Mouse (Mus musculus) embryonic facial prominence, embryonic 10.5 days (tissue): ENCODE results near the gene Gpr84. TPM values are rescaled to one million over a fixed set of nuclear protein-coding genes. Genes with fewer than 3 reads are reported as not detected.

Experiments used
- DNase-seq: peaks from one replicate; pipeline ENCODE4 v3.0.0-alpha.2; 2017; ENCODE audit warnings: low spot score
- H3K27ac ChIP-seq: fragments of 300-500 bp; sonication (generic); replicated peaks from 2 replicates; pipeline ENCODE4 v1.5.1; 2016; ENCODE audit warnings: mild to moderate bottlenecking
- H3K27me3 ChIP-seq: fragments of 300-500 bp; sonication (generic); replicated peaks from 2 replicates; pipeline ENCODE4 v1.6.1; 2016; ENCODE audit warnings: low read depth, mild to moderate bottlenecking; ENCODE audit not compliant: poor library complexity, severe bottlenecking
- H3K36me3 ChIP-seq: fragments of 300-500 bp; sonication (generic); replicated peaks from 2 replicates; pipeline ENCODE4 v1.6.1; 2016; ENCODE audit warnings: mild to moderate bottlenecking, moderate library complexity
- H3K4me1 ChIP-seq: fragments of 300-500 bp; sonication (generic); 2 replicates; pipeline ENCODE4 v1.6.1; 2016
- H3K4me3 ChIP-seq: fragments of 300-500 bp; sonication (generic); 2 replicates; pipeline ENCODE4 v1.5.1; 2016; ENCODE audit warnings: mild to moderate bottlenecking, moderate library complexity
- H3K9me3 ChIP-seq: fragments of 300-500 bp; sonication (generic); 2 replicates; pipeline ENCODE4 v1.6.1; 2016; ENCODE audit warnings: mild to moderate bottlenecking
- WGBS: fragments of 180-500 bp; shearing (Covaris S2); methylation state at CpG from one replicate; pipeline ENCODE4 v1.1.7; 2016; 5-methylcytosine and 5-hydroxymethylcytosine counted together
- polyA plus RNA-seq: library from polyadenylated mRNA; unstranded; fragments of >200 nt; fragmentation: Nextera tagmentation; extraction: Ambion mirVana; gene quantifications from 2 replicates; pipeline ENCODE4 v1.2.1, GENCODE M21; 2016

Gene Gpr84
- polyA plus RNA-seq = 0.16 and 0.29 TPM in 2 replicates

GRCm38 (mm10) chr15:103310365-103310910 lies at the start of gene Gpr84:
Gene Gpr84, minus strand, starts transcription at chr15:103310612.
- Histone ChIP-seq H3K27me3 (peaks cover 46% of the 10 kb centered on the region), H3K4me1 (peaks cover 60% of the 10 kb centered on the region), H3K9me3 (no peaks in the 10 kb centered on the region), H3K36me3 (peaks cover 15% of the 10 kb centered on the region), H3K27ac (no peak within 1 kb of the TSS), H3K4me3 (no peak within 1 kb of the TSS)
- 69% methylated on average over 6 of the region's 6 CpGs for WGBS
- no peak for DNase-seq

- Histone ChIP-seq H3K4me1 (peaks cover 37% of the 10 kb centered on the region), H3K9me3 (no peaks in the 10 kb centered on the region), H3K27ac (no peak overlapping the region), H3K27me3 (no peaks in the 10 kb centered on the region), H3K4me3 (no peak overlapping the region), H3K36me3 (peaks cover 28% of the 10 kb centered on the region)
- DNase-seq = no peak
- 93% methylated on average over 5 of the region's 5 CpGs for whole genome bisulfite sequencing
Measured at GRCm38 (mm10) chr15:103359869-103360602, 49.6 kb upstream of the Gpr84 start.

GRCm38 (mm10) chr15:103359122-103359510 lies 48.7 kb upstream of the Gpr84 start:
- Histone ChIP-seq H3K4me1 (peaks cover 28% of the 10 kb centered on the region), H3K4me3 (no peak overlapping the region), H3K27ac (peak overlapping the region; percentile 86), H3K27me3 (no peaks in the 10 kb centered on the region), H3K36me3 (peaks cover 37% of the 10 kb centered on the region), H3K9me3 (no peaks in the 10 kb centered on the region)
- 55% methylated on average over 1 of the region's 1 CpGs for WGBS
- no peak for DNase-seq

GRCm38 (mm10) chr15:103358278-103359121 lies 48.1 kb upstream of the Gpr84 start:
- Histone ChIP-seq H3K4me3 (peak overlapping the region; percentile 19; the same call in 1 of the 2 replicates), H3K36me3 (peaks cover 43% of the 10 kb centered on the region), H3K9me3 (no peaks in the 10 kb centered on the region), H3K4me1 (peaks cover 27% of the 10 kb centered on the region), H3K27ac (peak overlapping the region; percentile 86), H3K27me3 (no peaks in the 10 kb centered on the region)
- 31% methylated on average over 4 of the region's 4 CpGs for WGBS
- peak; percentile 70 for DNase-seq

- H3K36me3 ChIP-seq = peaks cover 50% of the 10 kb centered on the region
- peak overlapping the region; percentile 86 for H3K27ac ChIP-seq
Measured at GRCm38 (mm10) chr15:103357817-103358216, 47.4 kb upstream of the Gpr84 start.

GRCm38 (mm10) chr15:103356130-103356529 lies 45.7 kb upstream of the Gpr84 start:
- Histone ChIP-seq H3K4me1 (peaks cover 22% of the 10 kb centered on the region), H3K4me3 (no peak overlapping the region), H3K27ac (no peak overlapping the region), H3K36me3 (peaks cover 65% of the 10 kb centered on the region), H3K9me3 (no peaks in the 10 kb centered on the region), H3K27me3 (no peaks in the 10 kb centered on the region)
- WGBS = 80% methylated on average over 4 of the region's 4 CpGs
- no peak for DNase-seq

More at GRCm38 (mm10) chr15:103357817-103358216, 47.4 kb upstream of the Gpr84 start:
- no peaks in the 10 kb centered on the region for H3K27me3 ChIP-seq
- DNase-seq = no peak
- H3K4me3 ChIP-seq = no peak overlapping the region
- 80% methylated on average over 4 of the region's 4 CpGs for WGBS
- H3K4me1 ChIP-seq = peaks cover 27% of the 10 kb centered on the region
- H3K9me3 ChIP-seq = no peaks in the 10 kb centered on the region

- Histone ChIP-seq H3K4me3 (no peak overlapping the region), H3K9me3 (no peaks in the 10 kb centered on the region), H3K27me3 (no peaks in the 10 kb centered on the region), H3K36me3 (peaks cover 72% of the 10 kb centered on the region), H3K27ac (no peak overlapping the region), H3K4me1 (peaks cover 22% of the 10 kb centered on the region)
- WGBS = 89% methylated on average over 4 of the region's 4 CpGs
- no peak for DNase-seq
Measured at GRCm38 (mm10) chr15:103355420-103355819, 45.0 kb upstream of the Gpr84 start.

GRCm38 (mm10) chr15:103354690-103355089 lies 44.3 kb upstream of the Gpr84 start:
- H3K27me3 ChIP-seq = no peaks in the 10 kb centered on the region
- H3K4me1 ChIP-seq = peaks cover 21% of the 10 kb centered on the region
- peaks cover 80% of the 10 kb centered on the region for H3K36me3 ChIP-seq
- 84% methylated on average over 2 of the region's 2 CpGs for WGBS
- H3K9me3 ChIP-seq = no peaks in the 10 kb centered on the region
- H3K4me3 ChIP-seq = no peak overlapping the region
- H3K27ac ChIP-seq = no peak overlapping the region
- DNase-seq = no peak

- Histone ChIP-seq H3K36me3 (peaks cover 90% of the 10 kb centered on the region), H3K9me3 (no peaks in the 10 kb centered on the region), H3K4me1 (peaks cover 11% of the 10 kb centered on the region), H3K27ac (no peak overlapping the region), H3K4me3 (no peak overlapping the region), H3K27me3 (no peaks in the 10 kb centered on the region)
- WGBS = 93% methylated on average over 11 of the region's 11 CpGs
- no peak for DNase-seq
Measured at GRCm38 (mm10) chr15:103353511-103354256, 43.3 kb upstream of the Gpr84 start.

GRCm38 (mm10) chr15:103352856-103353255 lies 42.4 kb upstream of the Gpr84 start:
- no peaks in the 10 kb centered on the region for H3K27me3 ChIP-seq
- peak; percentile 71 for DNase-seq
- H3K4me1 ChIP-seq = peaks cover 2% of the 10 kb centered on the region; the same call in 1 of the 2 replicates
- H3K27ac ChIP-seq = no peak overlapping the region
- no peak overlapping the region for H3K4me3 ChIP-seq
- WGBS = 55% methylated on average over 4 of the region's 4 CpGs
- no peaks in the 10 kb centered on the region for H3K9me3 ChIP-seq
- peaks cover 98% of the 10 kb centered on the region for H3K36me3 ChIP-seq

- DNase-seq = peak; percentile 64
- WGBS = 5% methylated on average over 2 of the region's 2 CpGs
- H3K4me3 ChIP-seq = no peak overlapping the region
- no peaks in the 10 kb centered on the region for H3K27me3 ChIP-seq
- H3K4me1 ChIP-seq = peaks cover 5% of the 10 kb centered on the region
- H3K36me3 ChIP-seq = peaks cover 86% of the 10 kb centered on the region
- no peak overlapping the region for H3K27ac ChIP-seq
- H3K9me3 ChIP-seq = no peaks in the 10 kb centered on the region
Measured at GRCm38 (mm10) chr15:103347275-103347684, 36.9 kb upstream of the Gpr84 start.

GRCm38 (mm10) chr15:103345789-103346188 lies 35.4 kb upstream of the Gpr84 start:
- DNase-seq = no peak
- Histone ChIP-seq H3K27me3 (peaks cover 14% of the 10 kb centered on the region), H3K9me3 (no peaks in the 10 kb centered on the region), H3K27ac (no peak overlapping the region), H3K4me1 (peaks cover 20% of the 10 kb centered on the region), H3K4me3 (no peak overlapping the region), H3K36me3 (peaks cover 72% of the 10 kb centered on the region)
- WGBS = 90% methylated on average over 6 of the region's 6 CpGs
